ENCODE assay signal across 25 mouse cellular contexts in genomic region chr15:24635620-24636019, GRCm38 (mm10).
"Had no signal": no experiment of that assay in that cellular context is flagged by ENCODE, and none has a peak within 500 bp of the region (broad histone marks: within the 10 kb centered on the region; RNA-seq: fewer than 3 reads in every experiment).

No protein-coding gene starts in this region.

- H3K4me2 ChIP-seq: heart, embryonic 11.5 days; heart, embryonic 13.5 days; heart, embryonic 15.5 days; hindbrain, embryonic 13.5 days; hindbrain, embryonic 15.5 days; kidney, embryonic 15.5 days; limb, embryonic 13.5 days; limb, embryonic 15.5 days had no signal

- H3K27ac ChIP-seq: heart, adult 2 months; heart, embryonic 13.5 days; heart, embryonic 15.5 days; hindbrain, embryonic 13.5 days; hindbrain, embryonic 15.5 days; hindbrain, postnatal 0 days; kidney, embryonic 15.5 days; kidney, postnatal 0 days; limb, embryonic 13.5 days; limb, embryonic 15.5 days had no signal

- H3K9ac ChIP-seq: heart, embryonic 13.5 days; heart, embryonic 15.5 days; hindbrain, embryonic 13.5 days; hindbrain, embryonic 15.5 days; kidney, embryonic 15.5 days; limb, embryonic 13.5 days; limb, embryonic 15.5 days had no signal

- DNase-seq: gastrocnemius, postnatal 14 days; gastrocnemius, postnatal 36 days; heart, adult 11 months; heart, adult 2 months; heart, postnatal 14 days; heart, postnatal 36 days; kidney, adult 11 months; kidney, adult 2 months; kidney, adult 9 months; kidney, postnatal 14 days; kidney, postnatal 36 days; layer of hippocampus, adult 9-11 months; layer of hippocampus, postnatal 36 days; left cerebral cortex, postnatal 4 days had no signal

- H3K36me3 ChIP-seq: heart, embryonic 13.5 days; heart, embryonic 15.5 days; hindbrain, embryonic 13.5 days; hindbrain, embryonic 15.5 days; kidney, embryonic 15.5 days; limb, embryonic 13.5 days; limb, embryonic 15.5 days had no signal

- H3K4me1 ChIP-seq: heart, embryonic 13.5 days; heart, embryonic 15.5 days; hindbrain, embryonic 13.5 days; hindbrain, embryonic 15.5 days; kidney, embryonic 15.5 days; limb, embryonic 13.5 days; limb, embryonic 15.5 days had no signal

- H3K9me3 ChIP-seq: heart, embryonic 13.5 days; heart, embryonic 15.5 days; hindbrain, embryonic 13.5 days; hindbrain, embryonic 15.5 days; kidney, embryonic 15.5 days; limb, embryonic 13.5 days; limb, embryonic 15.5 days had no signal

- H3K4me3 ChIP-seq: heart, adult 2 months; heart, embryonic 13.5 days; heart, embryonic 15.5 days; hindbrain, embryonic 13.5 days; hindbrain, embryonic 15.5 days; kidney, embryonic 15.5 days; limb, embryonic 13.5 days; limb, embryonic 15.5 days had no signal

- ATAC-seq: hindbrain, postnatal 0 days; intestine, embryonic 16.5 days had no signal

- H3K27me3 ChIP-seq: heart, embryonic 13.5 days; heart, embryonic 15.5 days; hindbrain, embryonic 13.5 days; hindbrain, embryonic 15.5 days; kidney, embryonic 15.5 days; limb, embryonic 13.5 days; limb, embryonic 15.5 days had no signal
